Mouse (Mus musculus): ENCODE measurements around the gene Rpl32. TPM values are rescaled to one million over a fixed set of nuclear protein-coding genes. Genes with fewer than 3 reads are reported as not detected.

The Rpl32 gene
- polyA plus RNA-seq, 1 experiment from 2014 or later = 1,354 TPM

- Histone ChIP-seq H3K27ac (ENCODE audit: low read depth) (no peak overlapping the region), H3K9me3 (ENCODE audit: low read length) (no peaks in the 10 kb centered on the region), H3K36me3 (replicated peaks; ENCODE audit: insufficient read depth, low read length) (no peaks in the 10 kb centered on the region), H3K4me2 (ENCODE audit: low read depth, low read length) (no peak overlapping the region), H3K4me3 (ENCODE audit: low read depth, low read length) (no peak overlapping the region), H3K4me1 (ENCODE audit: insufficient read depth) (peaks cover 14% of the 10 kb centered on the region), H3K9ac (replicated peaks) (no peak overlapping the region), H3K27me3 (ENCODE audit: insufficient read depth, low read length) (no peaks in the 10 kb centered on the region)
- no peak for DNase-seq
- WGBS (ENCODE audit: insufficient replicate concordance) = 77% methylated on average over 2 of the region's 2 CpGs
- TF ChIP-seq CTCF (IDR thresholded peaks at IDR 0.05; ENCODE audit: low read depth) (no peak), EP300 (IDR thresholded peaks at IDR 0.05; ENCODE audit: low read depth) (no peak)
- ATAC-seq = no peak
Observed at GRCm38 (mm10) chr6:115818129-115818528, 9.6 kb upstream of the Rpl32 start.

GRCm38 (mm10) chr6:115815041-115815440 is 6.5 kb upstream of the Rpl32 start:
- no peak overlapping the region for H3K27ac ChIP-seq (ENCODE audit: low read depth)
- DNase-seq = no peak
- no peaks in the 10 kb centered on the region for H3K27me3 ChIP-seq (ENCODE audit: insufficient read depth, low read length)
- no peak overlapping the region for H3K4me2 ChIP-seq (ENCODE audit: low read depth, low read length)
- H3K4me1 ChIP-seq (ENCODE audit: insufficient read depth) = peaks cover 8% of the 10 kb centered on the region
- no peaks in the 10 kb centered on the region for H3K36me3 ChIP-seq (replicated peaks; ENCODE audit: insufficient read depth, low read length)
- TF ChIP-seq EP300 (IDR thresholded peaks at IDR 0.05; ENCODE audit: low read depth) = no peak
- TF ChIP-seq CTCF (IDR thresholded peaks at IDR 0.05; ENCODE audit: low read depth) = no peak
- no peak for ATAC-seq
- no peak overlapping the region for H3K9ac ChIP-seq (replicated peaks)
- no peak overlapping the region for H3K4me3 ChIP-seq (ENCODE audit: low read depth, low read length)
- 63% methylated on average over 4 of the region's 4 CpGs for WGBS (ENCODE audit: insufficient replicate concordance)
- H3K9me3 ChIP-seq (ENCODE audit: low read length) = no peaks in the 10 kb centered on the region

- Histone ChIP-seq H3K4me1 (ENCODE audit: insufficient read depth) (peaks cover 8% of the 10 kb centered on the region), H3K27me3 (ENCODE audit: insufficient read depth, low read length) (no peaks in the 10 kb centered on the region), H3K27ac (ENCODE audit: low read depth) (no peak overlapping the region), H3K4me3 (ENCODE audit: low read depth, low read length) (no peak overlapping the region), H3K9me3 (ENCODE audit: low read length) (no peaks in the 10 kb centered on the region), H3K9ac (replicated peaks) (no peak overlapping the region), H3K36me3 (replicated peaks; ENCODE audit: insufficient read depth, low read length) (no peaks in the 10 kb centered on the region), H3K4me2 (ENCODE audit: low read depth, low read length) (0 out of 2 replicates have a peak overlapping the region, but pooled peaks have one; percentile 7)
- TF ChIP-seq CTCF (IDR thresholded peaks at IDR 0.05; ENCODE audit: low read depth) = peak; percentile 86
- TF ChIP-seq EP300 (IDR thresholded peaks at IDR 0.05; ENCODE audit: low read depth) = peak; percentile 51; the same call in 1 of the 2 replicates
- 13% methylated on average over 4 of the region's 4 CpGs for WGBS (ENCODE audit: insufficient replicate concordance)
- DNase-seq (peak; percentile 80), ATAC-seq (peak; percentile 84)
Observed at GRCm38 (mm10) chr6:115814104-115814503, 5.6 kb upstream of the Rpl32 start.

- Histone ChIP-seq H3K36me3 (replicated peaks; ENCODE audit: insufficient read depth, low read length) (peaks cover 6% of the 10 kb centered on the region), H3K4me1 (ENCODE audit: insufficient read depth) (peaks cover 16% of the 10 kb centered on the region), H3K9ac (replicated peaks) (no peak overlapping the region), H3K9me3 (ENCODE audit: low read length) (no peaks in the 10 kb centered on the region), H3K27me3 (ENCODE audit: insufficient read depth, low read length) (no peaks in the 10 kb centered on the region), H3K27ac (ENCODE audit: low read depth) (no peak overlapping the region), H3K4me2 (ENCODE audit: low read depth, low read length) (no peak overlapping the region), H3K4me3 (ENCODE audit: low read depth, low read length) (no peak overlapping the region)
- TF ChIP-seq EP300 (IDR thresholded peaks at IDR 0.05; ENCODE audit: low read depth) = no peak
- no peak for TF ChIP-seq CTCF (IDR thresholded peaks at IDR 0.05; ENCODE audit: low read depth)
- DNase-seq (no peak), ATAC-seq (no peak)
- WGBS (ENCODE audit: insufficient replicate concordance) = 71% methylated on average over 8 of the region's 8 CpGs
Observed at GRCm38 (mm10) chr6:115811606-115812005, 3.1 kb upstream of the Rpl32 start.

DNA sequence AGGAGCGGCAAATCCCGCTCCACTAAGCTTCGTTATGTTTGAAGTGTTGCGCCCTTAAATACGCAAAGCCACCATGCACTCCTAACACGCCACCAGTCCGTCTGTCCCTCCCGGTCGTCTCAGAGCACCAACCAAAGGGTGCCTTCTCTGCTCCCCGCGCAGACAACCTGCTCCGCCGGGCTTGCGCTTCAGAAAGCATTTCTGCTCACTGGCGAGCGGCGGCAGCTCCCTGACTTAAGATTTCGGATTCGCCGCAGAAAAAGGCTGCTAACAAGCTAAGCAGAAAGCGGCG is 405 bp downstream of the Rpl32 start:
- TF ChIP-seq CTCF (IDR thresholded peaks at IDR 0.05; ENCODE audit: low read depth) = no peak
- TF ChIP-seq EP300 (IDR thresholded peaks at IDR 0.05; ENCODE audit: low read depth) = no peak
- no peak for DNase-seq
- under 1% methylated on average over 22 of the region's 22 CpGs for whole genome bisulfite sequencing (ENCODE audit: insufficient replicate concordance)
- Histone ChIP-seq H3K4me1 (ENCODE audit: insufficient read depth) (peaks cover 18% of the 10 kb centered on the region), H3K27ac (ENCODE audit: low read depth) (peak overlapping the region; percentile 91), H3K36me3 (replicated peaks; ENCODE audit: insufficient read depth, low read length) (peaks cover 28% of the 10 kb centered on the region), H3K4me2 (ENCODE audit: low read depth, low read length) (peak overlapping the region; percentile 73), H3K27me3 (ENCODE audit: insufficient read depth, low read length) (no peaks in the 10 kb centered on the region), H3K9ac (replicated peaks) (peak overlapping the region; percentile 98), H3K4me3 (ENCODE audit: low read depth, low read length) (peak overlapping the region; percentile 91), H3K9me3 (ENCODE audit: low read length) (no peaks in the 10 kb centered on the region)
- ATAC-seq = peak; percentile 24; the same call in 1 of the 2 replicates

DNA sequence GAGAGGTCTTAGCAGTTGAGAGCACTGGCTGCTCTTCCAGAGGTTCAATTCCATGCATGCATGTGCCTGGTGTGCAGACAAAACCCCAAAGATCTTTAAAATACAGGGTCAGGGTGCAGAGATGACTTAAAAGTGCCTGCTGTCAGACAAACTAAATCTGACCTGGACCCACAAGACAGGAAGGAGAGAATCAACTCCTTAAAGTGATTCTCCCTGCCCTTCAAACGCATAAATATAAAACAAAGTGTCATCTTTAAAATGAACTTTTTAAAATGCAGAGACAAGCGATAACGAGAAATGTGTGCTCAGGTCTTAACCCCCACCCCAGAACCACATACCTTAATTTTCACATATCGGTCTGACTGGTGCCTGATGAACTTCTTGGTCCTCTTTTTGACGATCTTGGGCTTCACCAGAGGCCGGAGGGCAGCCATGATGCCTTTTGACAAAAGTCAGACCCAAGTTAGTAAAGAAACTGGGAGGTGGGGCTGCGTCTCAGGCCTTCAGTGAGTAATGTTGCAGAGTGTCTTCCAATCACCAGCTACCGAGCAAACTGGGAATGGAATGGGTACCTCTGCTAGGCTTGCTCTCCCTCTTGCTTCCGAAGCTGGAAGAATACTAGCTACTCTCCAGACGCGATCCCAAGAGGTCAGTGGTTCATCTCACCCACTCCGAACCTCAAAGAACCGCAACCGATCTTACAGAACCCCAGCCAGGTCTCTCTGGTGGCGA is 917 bp downstream of the Rpl32 start:
- Histone ChIP-seq H3K4me2 (ENCODE audit: low read depth, low read length) (peak overlapping the region; percentile 73), H3K27ac (ENCODE audit: low read depth) (peak overlapping the region; percentile 91), H3K9me3 (ENCODE audit: low read length) (no peaks in the 10 kb centered on the region), H3K9ac (replicated peaks) (peak overlapping the region; percentile 98), H3K27me3 (ENCODE audit: insufficient read depth, low read length) (no peaks in the 10 kb centered on the region), H3K4me1 (ENCODE audit: insufficient read depth) (peaks cover 18% of the 10 kb centered on the region), H3K36me3 (replicated peaks; ENCODE audit: insufficient read depth, low read length) (peaks cover 28% of the 10 kb centered on the region), H3K4me3 (ENCODE audit: low read depth, low read length) (peak overlapping the region; percentile 91)
- DNase-seq = no peak
- ATAC-seq = no peak
- TF ChIP-seq CTCF (IDR thresholded peaks at IDR 0.05; ENCODE audit: low read depth) (no peak), EP300 (IDR thresholded peaks at IDR 0.05; ENCODE audit: low read depth) (no peak)
- WGBS (ENCODE audit: insufficient replicate concordance) = 2% methylated on average over 15 of the region's 15 CpGs

Measured in liver, postnatal 0 days (tissue).